Mouse (Mus musculus): ENCODE data around the gene Atp6v0e.

GRCm38 (mm10) chr17:26639791-26640190, 23.2 kb upstream of the Atp6v0e start:
- TF ChIP-seq EP300 (IDR thresholded peaks at IDR 0.05) (no peak), CTCF (IDR thresholded peaks at IDR 0.05) (no peak)

Measured in lung, postnatal 0 days (tissue).